Mouse (Mus musculus) thymus, adult 2 months (tissue): ENCODE results near the gene Vps72. TPM values are rescaled to one million over a fixed set of nuclear protein-coding genes. Genes with fewer than 3 reads are reported as not detected.
A peak's percentile ranks its signal among the peaks of the same experiment; 100 is the strongest.

Experiments used
- DNase-seq: peaks from one replicate; pipeline ENCODE4 v3.0.0; 2021
- H3K27ac ChIP-seq: fragments of 200-500 bp; 2 replicates; pipeline ENCODE4 v1.5.1; 2012; ENCODE audit warnings: low read length, control low read depth; ENCODE audit not compliant: control insufficient read depth, insufficient read depth
- H3K27me3 ChIP-seq: fragments of 200-500 bp; 2 replicates; pipeline ENCODE4 v1.6.1; 2012; ENCODE audit warnings: mild to moderate bottlenecking, low read length, moderate library complexity, mixed read lengths; ENCODE audit not compliant: control insufficient read depth, insufficient read depth
- H3K36me3 ChIP-seq: fragments of 200-500 bp; 2 replicates; pipeline ENCODE4 v1.6.1; 2012; ENCODE audit warnings: mild to moderate bottlenecking, low read length, moderate library complexity; ENCODE audit not compliant: control insufficient read depth, insufficient read depth
- H3K4me1 ChIP-seq: fragments of 200-500 bp; replicated peaks from 2 replicates; pipeline ENCODE4 v1.6.1; 2012; ENCODE audit warnings: low read length; ENCODE audit not compliant: control insufficient read depth, insufficient read depth
- H3K4me3 ChIP-seq: fragments of 200-500 bp; 2 replicates; pipeline ENCODE4 v1.5.1; 2012; ENCODE audit warnings: mild to moderate bottlenecking, low read length, control low read depth, moderate library complexity; ENCODE audit not compliant: control insufficient read depth, insufficient read depth
- CTCF ChIP-seq: fragments of 200-500 bp; IDR thresholded peaks from 2 replicates; pipeline ENCODE4 v1.5.1; 2012; ENCODE audit warnings: mild to moderate bottlenecking, control low read depth, low read length, moderate library complexity, borderline replicate concordance; ENCODE audit not compliant: control insufficient read depth, poor library complexity, insufficient read depth; ENCODE audit errors: extremely low read depth
- POLR2A ChIP-seq: fragments of 200-500 bp; IDR thresholded peaks from 2 replicates; pipeline ENCODE4 v1.6.1; 2012; ENCODE audit warnings: mild to moderate bottlenecking, low read length, control low read depth, moderate library complexity; ENCODE audit not compliant: control insufficient read depth, poor library complexity, insufficient read depth; ENCODE audit errors: extremely low read depth
- WGBS: fragments of 180-500 bp; shearing (Covaris S2); methylation state at CpG from one replicate; pipeline ENCODE4 v1.1.7; 2018; 5-methylcytosine and 5-hydroxymethylcytosine counted together
- polyA plus RNA-seq: library from polyadenylated mRNA; depleted of rRNA; stranded (reverse); fragments of >200 nt; gene quantifications from 2 replicates; pipeline ENCODE4 v1.2.3, GENCODE M21; 2012

Vps72 gene
- polyA plus RNA-seq, 1 experiment, result 77.1 TPM

DNA sequence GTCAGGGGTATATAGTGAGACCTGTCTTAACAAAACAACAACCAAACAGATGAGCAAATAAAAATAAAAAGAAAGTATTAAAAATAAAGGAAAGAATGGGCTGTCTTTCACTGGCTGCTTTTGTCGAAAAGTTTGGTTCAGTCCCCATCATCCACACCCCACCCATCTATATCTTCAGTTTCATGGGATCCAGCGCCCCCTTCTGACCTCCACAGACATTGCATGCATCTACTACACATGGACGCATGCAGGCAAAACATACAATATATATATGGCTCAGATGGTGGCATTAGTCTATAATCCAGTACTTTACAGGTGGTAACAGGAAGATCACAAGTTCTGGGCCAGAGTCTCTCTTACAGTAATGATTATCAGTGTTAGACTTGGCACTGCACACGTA is 43.1 kb downstream of the Vps72 start:
- Histone ChIP-seq H3K36me3 (no peaks in the 10 kb centered on the region), H3K27ac (no peak overlapping the region), H3K27me3 (no peaks in the 10 kb centered on the region), H3K4me3 (no peak overlapping the region), H3K4me1 (no peaks in the 10 kb centered on the region)
- WGBS, result 36% methylated on average over 4 of the region's 4 CpGs
- peak; percentile 74 for DNase-seq
- no peak for TF ChIP-seq CTCF
- no peak for TF ChIP-seq POLR2A

DNA sequence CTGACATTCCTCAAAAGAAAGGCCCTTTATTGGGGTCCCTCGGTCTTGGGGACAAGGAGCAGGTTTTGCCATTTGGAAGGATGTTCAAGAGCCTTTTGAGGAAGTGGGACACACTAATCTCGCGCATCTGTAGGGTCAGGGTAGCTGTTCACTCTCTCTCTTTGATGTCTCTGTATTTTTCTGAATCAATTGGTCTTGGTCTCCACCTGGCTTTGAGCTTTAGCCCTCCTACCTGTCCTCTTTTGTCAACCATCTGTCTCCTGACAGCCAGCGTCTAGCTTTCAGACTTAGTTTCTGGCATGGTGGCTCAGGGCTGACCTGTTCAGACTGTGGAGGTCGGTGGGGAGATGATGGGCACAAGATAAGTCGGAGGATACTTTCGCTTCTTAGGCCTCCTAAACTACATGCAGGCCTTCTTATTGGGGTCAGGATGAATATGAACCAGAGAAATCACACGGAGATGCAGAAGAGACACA is 48.7 kb downstream of the Vps72 start:
- Histone ChIP-seq H3K4me3 (peak overlapping the region; percentile 83), H3K36me3 (no peaks in the 10 kb centered on the region), H3K4me1 (peaks cover 15% of the 10 kb centered on the region), H3K27ac (no peak overlapping the region), H3K27me3 (peaks cover 6% of the 10 kb centered on the region; the same call in 1 of the 2 replicates)
- peak; percentile 3 for DNase-seq
- TF ChIP-seq POLR2A (no peak), CTCF (no peak)
- 24% methylated on average over 8 of the region's 8 CpGs for WGBS

DNA sequence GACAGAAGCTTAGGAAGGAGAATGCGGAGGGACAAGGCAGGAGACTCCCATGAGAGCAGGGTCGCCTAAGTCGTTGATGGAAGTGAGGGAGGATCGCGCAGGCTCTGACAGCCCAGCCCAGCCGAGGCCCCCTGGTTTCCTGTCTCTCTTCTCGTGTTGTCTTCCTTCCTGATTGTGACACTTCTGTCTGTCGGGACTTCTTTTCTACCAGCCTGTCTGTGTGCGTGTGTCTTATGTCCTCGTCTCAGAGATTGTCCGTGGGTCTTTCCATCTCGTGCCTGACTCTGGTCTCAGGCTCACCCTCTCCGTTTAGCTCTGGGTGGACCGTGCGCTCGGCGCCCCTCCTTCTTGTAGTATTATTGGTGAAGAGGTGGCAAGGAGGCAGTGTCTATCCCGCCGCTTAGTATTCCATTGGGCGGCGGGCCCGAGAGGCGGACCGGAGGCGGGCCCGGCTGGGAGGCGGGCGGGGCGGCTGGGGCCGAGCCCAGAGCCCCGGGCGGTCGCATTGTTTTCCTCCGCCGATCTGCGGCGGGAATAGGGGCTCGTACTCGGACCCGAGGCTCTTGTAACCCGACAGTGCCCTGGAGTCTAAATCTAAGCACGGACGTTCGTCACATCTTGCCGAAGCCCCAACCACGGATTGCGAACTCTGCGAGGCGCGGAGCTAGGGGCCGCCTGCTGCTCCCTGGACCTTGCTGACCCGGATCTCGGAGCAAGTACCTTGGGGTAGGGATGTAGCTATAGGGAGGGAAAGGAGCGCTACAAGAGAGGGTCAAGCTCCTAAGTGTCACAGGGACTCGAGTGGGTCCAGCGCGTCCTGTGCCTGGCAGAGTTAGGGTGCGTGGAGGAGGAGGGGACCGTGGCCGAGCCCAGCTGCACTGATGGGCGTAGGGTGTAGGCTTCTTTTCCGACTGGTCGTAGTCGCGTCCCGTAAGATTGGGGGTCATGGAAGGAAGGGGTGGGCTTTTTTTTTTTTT is 49.5 kb downstream of the Vps72 start, which contains the start of gene Sema6c:
Gene Sema6c, plus strand, starts transcription at position 471 of the 977 bp plus-strand sequence.
- H3K36me3 ChIP-seq, result no peaks in the 10 kb centered on the region
- TF ChIP-seq CTCF (peak; percentile 73), POLR2A (0 out of 2 replicates have a peak, but pooled peaks have one; percentile 45)
- H3K4me3 ChIP-seq, result peak within 1 kb of the TSS; percentile 83
- H3K27ac ChIP-seq, result no peak within 1 kb of the TSS
- WGBS, result under 1% methylated on average over 66 of the region's 66 CpGs
- DNase-seq, result peak; percentile 85
- H3K27me3 ChIP-seq, result peaks cover 6% of the 10 kb centered on the region; the same call in 1 of the 2 replicates
- H3K4me1 ChIP-seq, result peaks cover 15% of the 10 kb centered on the region

DNA sequence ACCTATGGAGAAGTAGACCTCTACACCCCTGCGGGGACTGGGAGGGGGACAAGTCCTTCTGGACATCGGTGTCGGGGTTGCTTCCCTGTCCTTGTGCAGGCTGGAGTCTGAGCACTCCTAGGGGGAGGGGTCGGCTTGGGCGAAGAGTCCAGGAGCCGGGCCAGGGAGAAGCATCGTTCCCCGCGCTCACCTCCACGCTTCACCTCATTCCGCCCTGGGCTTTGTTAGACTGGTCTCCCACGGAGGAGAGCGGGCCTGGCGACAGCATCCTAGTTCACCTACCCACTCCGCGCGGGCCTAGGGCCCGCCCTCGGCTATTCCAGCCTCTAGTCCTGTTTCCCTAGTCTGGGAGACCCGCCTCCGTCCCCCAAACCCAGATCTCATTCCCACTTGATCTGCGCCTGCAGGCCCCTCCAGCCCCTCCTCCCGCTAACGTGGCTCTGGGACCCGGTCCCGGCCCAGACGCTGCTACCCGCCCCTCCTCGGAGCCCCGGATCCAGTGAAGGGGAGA is 50.3 kb downstream of the Vps72 start:
- no peaks in the 10 kb centered on the region for H3K36me3 ChIP-seq
- no peak overlapping the region for H3K27ac ChIP-seq
- peak; percentile 19 for DNase-seq
- H3K4me1 ChIP-seq, result peaks cover 15% of the 10 kb centered on the region
- H3K4me3 ChIP-seq, result peak overlapping the region; percentile 83
- TF ChIP-seq POLR2A (no peak), CTCF (no peak)
- H3K27me3 ChIP-seq, result peaks cover 6% of the 10 kb centered on the region; the same call in 1 of the 2 replicates
- 17% methylated on average over 30 of the region's 30 CpGs for WGBS

DNA sequence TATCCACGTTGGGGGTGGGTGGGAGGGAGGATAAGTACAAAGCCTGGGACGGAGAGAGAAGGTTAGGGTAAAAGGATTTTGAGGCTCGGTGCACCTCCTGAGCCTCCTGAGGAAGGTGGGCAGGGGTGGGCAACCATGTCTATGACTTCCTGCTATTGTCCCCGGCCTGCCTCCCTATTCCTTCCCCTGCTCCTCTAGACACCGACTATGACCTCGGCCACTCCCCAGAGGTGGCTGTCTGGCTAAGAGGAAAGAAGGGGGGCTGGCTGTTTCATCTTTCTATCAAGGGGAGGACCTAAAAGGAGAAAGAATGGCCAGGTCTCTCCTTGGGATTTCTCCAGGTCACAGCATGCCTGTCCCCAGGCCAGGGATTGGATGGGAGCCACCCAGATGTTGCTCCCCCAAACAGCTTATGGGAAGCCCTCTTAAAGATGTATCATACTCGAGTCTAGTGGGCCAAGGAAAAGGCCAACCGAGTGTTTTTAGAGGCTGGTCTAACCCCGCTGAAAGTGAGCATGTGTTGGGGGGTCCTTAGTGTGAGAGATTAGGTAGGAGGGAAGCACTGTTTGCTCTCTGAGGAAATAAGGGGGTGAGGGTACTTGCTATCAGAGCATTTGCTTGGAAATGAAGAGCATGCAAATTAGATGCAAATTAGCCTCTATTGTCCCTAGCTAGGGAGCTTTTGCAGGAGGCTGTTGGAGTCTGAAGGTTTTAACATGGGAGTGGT is 51.0 kb downstream of the Vps72 start:
- H3K27me3 ChIP-seq, result peaks cover 6% of the 10 kb centered on the region; the same call in 1 of the 2 replicates

DNA sequence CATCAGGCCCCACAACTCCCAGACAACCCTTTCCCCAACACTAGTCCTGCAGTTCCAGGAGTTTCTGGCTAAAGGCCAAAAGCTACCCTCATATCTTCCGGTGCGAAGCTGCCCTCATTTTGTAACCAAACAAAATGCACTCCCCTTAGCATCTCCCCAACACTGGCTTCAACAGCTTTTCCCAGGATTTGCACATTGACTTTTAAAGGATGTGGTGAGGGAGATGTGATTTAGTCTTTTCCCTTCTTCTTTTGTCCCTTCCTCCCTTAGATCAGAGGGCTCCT is 51.5 kb downstream of the Vps72 start:
- no peak for DNase-seq
- H3K4me3 ChIP-seq, result no peak overlapping the region
- WGBS, result 93% methylated on average over 2 of the region's 2 CpGs
- H3K27ac ChIP-seq, result no peak overlapping the region
- peaks cover 6% of the 10 kb centered on the region; the same call in 1 of the 2 replicates for H3K27me3 ChIP-seq
- peaks cover 15% of the 10 kb centered on the region for H3K4me1 ChIP-seq
- no peaks in the 10 kb centered on the region for H3K36me3 ChIP-seq
- TF ChIP-seq POLR2A (no peak), CTCF (no peak)

More for the DNA sequence above, 51.0 kb downstream of the Vps72 start:
- H3K4me3 ChIP-seq, result no peak overlapping the region
- TF ChIP-seq POLR2A (no peak), CTCF (no peak)
- H3K4me1 ChIP-seq, result peaks cover 15% of the 10 kb centered on the region
- 43% methylated on average over 9 of the region's 9 CpGs for WGBS
- DNase-seq, result no peak
- no peak overlapping the region for H3K27ac ChIP-seq
- H3K36me3 ChIP-seq, result no peaks in the 10 kb centered on the region
